Mouse (Mus musculus) ES-E14 (cell line): ENCODE measurements at regions not wholly inside any gene's neighbourhood (a gene's known extent, or its start where the extent isn't known, plus 50 kb on each side); places are given as distances from the start of the nearest gene placed in this dataset.

ENCODE experiments used
- DNase-seq: peaks from one replicate; pipeline ENCODE4 v3.0.0-alpha.2; 2013; ENCODE audit warnings: low read depth, low spot score
- H3K27ac ChIP-seq: 2 replicates; pipeline ENCODE4 v1.5.1; 2012; ENCODE audit warnings: low read depth, mild to moderate bottlenecking, low read length, moderate library complexity, mixed read lengths; ENCODE audit not compliant: poor library complexity, insufficient read depth, severe bottlenecking
- H3K36me3 ChIP-seq: 2 replicates; pipeline ENCODE4 v1.6.1; 2012; ENCODE audit warnings: mild to moderate bottlenecking, low read length, moderate library complexity, mixed read lengths; ENCODE audit not compliant: control insufficient read depth, poor library complexity, insufficient read depth, severe bottlenecking
- H3K4me1 ChIP-seq, 2 experiments: fragments of 150-350 bp in 1 of 2; sonication (generic) in 1 of 2; 2 replicates each; pipeline ENCODE4 v1.6.1; 2012; ENCODE audit warnings: low read length in 2 of 2, mild to moderate bottlenecking in 1 of 2, mixed read lengths in 1 of 2; ENCODE audit not compliant: control insufficient read depth in 2 of 2, insufficient read depth in 2 of 2, poor library complexity in 1 of 2
- H3K4me3 ChIP-seq, 2 experiments: fragments of 150-350 bp in 1 of 2; sonication (generic) in 1 of 2; 2 replicates each; pipeline ENCODE4 v1.5.1; 2012; ENCODE audit warnings: low read length in 2 of 2, low read depth in 1 of 2, mild to moderate bottlenecking in 1 of 2, mixed read lengths in 1 of 2; ENCODE audit not compliant: insufficient read depth in 1 of 2, poor library complexity in 1 of 2, severe bottlenecking in 1 of 2
- H3K9ac ChIP-seq: 2 replicates; pipeline ENCODE4 v1.6.1; 2012; ENCODE audit warnings: low read depth, mild to moderate bottlenecking, low read length, mixed read lengths; ENCODE audit not compliant: poor library complexity, insufficient read depth, severe bottlenecking
- H3K9me3 ChIP-seq: fragments of 150-350 bp; sonication (generic); 2 replicates; pipeline ENCODE4 v1.6.1; 2012; ENCODE audit warnings: low read depth, mild to moderate bottlenecking, low read length; ENCODE audit not compliant: control insufficient read depth, insufficient read depth
- CHD2 ChIP-seq: IDR thresholded peaks from 2 replicates; pipeline ENCODE4 v1.6.1; 2014; ENCODE audit warnings: mild to moderate bottlenecking, low read depth, low read length, inconsistent platforms
- HCFC1 ChIP-seq: IDR thresholded peaks from 2 replicates; pipeline ENCODE4 v1.6.1; 2012; ENCODE audit warnings: low read length, inconsistent platforms, borderline replicate concordance; ENCODE audit not compliant: insufficient read depth
- MAFK ChIP-seq: IDR thresholded peaks from 2 replicates; pipeline ENCODE4 v1.6.1; 2014; ENCODE audit warnings: mild to moderate bottlenecking, low read depth, low read length, inconsistent platforms; ENCODE audit not compliant: insufficient read depth
- ZC3H11A ChIP-seq: IDR thresholded peaks from 2 replicates; pipeline ENCODE4 v1.6.1; 2012; ENCODE audit warnings: low read depth, mild to moderate bottlenecking, inconsistent platforms, low read length, borderline replicate concordance
- ZNF384 ChIP-seq: IDR thresholded peaks from 2 replicates; pipeline ENCODE4 v1.6.1; 2012; ENCODE audit warnings: low read depth, low read length, inconsistent platforms
- in situ Hi-C, 2 experiments: fragments of 600-800 bp; cut with MboI; formaldehyde crosslinking; loops; one replicate each; pipeline ENCODE4 v1.15.1; 2025; ENCODE audit warnings: low sequenced_read_pairs in 2 of 2, inconsistent platforms in 1 of 2; ENCODE audit not compliant: unreplicated experiment in 2 of 2

GRCm38 (mm10) chr4:34429003-34429402 is 121.7 kb upstream of the Akirin2 start:
- in situ Hi-C loops: no loop called here
- no peaks in the 10 kb centered on the region for H3K36me3 ChIP-seq
- H3K4me3 ChIP-seq: no peak overlapping the region
- no peak overlapping the region for H3K27ac ChIP-seq
- no peaks in the 10 kb centered on the region; a peak in 1 of 4 replicates for H3K4me1 ChIP-seq
- H3K9ac ChIP-seq: no peak overlapping the region
- no peaks in the 10 kb centered on the region for H3K9me3 ChIP-seq
- TF ChIP-seq ZNF384 (no peak), ZC3H11A (no peak), MAFK (no peak), HCFC1 (no peak), CHD2 (no peak)
- no peak for DNase-seq

GRCm38 (mm10) chr4:34429456-34430235 is 121.1 kb upstream of the Akirin2 start:
- Histone ChIP-seq H3K9me3 (no peaks in the 10 kb centered on the region), H3K36me3 (no peaks in the 10 kb centered on the region), H3K4me1 (no peaks in the 10 kb centered on the region; a peak in 1 of 4 replicates), H3K27ac (no peak overlapping the region), H3K9ac (no peak overlapping the region), H3K4me3 (no peak overlapping the region)
- in situ Hi-C loops: no loop called here
- TF ChIP-seq ZC3H11A (no peak), ZNF384 (no peak), HCFC1 (no peak), CHD2 (no peak), MAFK (no peak)
- no peak for DNase-seq

DNA sequence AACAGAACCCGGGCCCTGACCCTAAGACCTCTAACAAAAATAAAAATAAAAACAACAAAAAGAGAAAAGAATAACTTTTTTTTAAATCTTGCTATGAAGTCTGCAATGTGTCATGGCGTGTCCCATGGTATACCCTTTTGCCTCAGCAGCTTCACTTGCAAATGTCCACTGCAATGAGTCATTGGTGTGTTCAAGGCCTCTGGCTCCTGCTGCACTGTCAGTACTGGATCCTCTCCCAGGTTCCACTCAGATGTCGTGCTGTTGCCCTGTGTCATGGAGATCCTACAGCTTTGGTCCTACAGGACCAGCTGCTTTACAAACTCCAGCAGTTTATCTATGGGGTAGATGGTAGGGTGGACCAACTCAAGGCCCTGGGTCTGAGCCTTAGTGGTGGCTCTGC is 113.4 kb upstream of the Akirin2 start:
- TF ChIP-seq HCFC1 (no peak), ZC3H11A (no peak), MAFK (no peak), CHD2 (no peak)
- Histone ChIP-seq H3K9me3 (no peaks in the 10 kb centered on the region), H3K4me3 (no peak overlapping the region), H3K4me1 (no peaks in the 10 kb centered on the region), H3K9ac (no peak overlapping the region), H3K36me3 (no peaks in the 10 kb centered on the region), H3K27ac (no peak overlapping the region)
- no peak for DNase-seq
- in situ Hi-C loops: no loop called here

- in situ Hi-C loops: no loop called here
- Histone ChIP-seq H3K27ac (no peak overlapping the region), H3K36me3 (no peaks in the 10 kb centered on the region), H3K9me3 (no peaks in the 10 kb centered on the region), H3K4me1 (no peaks in the 10 kb centered on the region), H3K4me3 (no peak overlapping the region), H3K9ac (no peak overlapping the region)
- no peak for DNase-seq
- no peak for TF ChIP-seq ZC3H11A
- no peak for TF ChIP-seq MAFK
- TF ChIP-seq ZNF384: no peak
- no peak for TF ChIP-seq CHD2
- no peak for TF ChIP-seq HCFC1
These were observed 101.2 kb upstream of the Akirin2 start for GRCm38 (mm10) chr4:34449582-34449981.

DNA sequence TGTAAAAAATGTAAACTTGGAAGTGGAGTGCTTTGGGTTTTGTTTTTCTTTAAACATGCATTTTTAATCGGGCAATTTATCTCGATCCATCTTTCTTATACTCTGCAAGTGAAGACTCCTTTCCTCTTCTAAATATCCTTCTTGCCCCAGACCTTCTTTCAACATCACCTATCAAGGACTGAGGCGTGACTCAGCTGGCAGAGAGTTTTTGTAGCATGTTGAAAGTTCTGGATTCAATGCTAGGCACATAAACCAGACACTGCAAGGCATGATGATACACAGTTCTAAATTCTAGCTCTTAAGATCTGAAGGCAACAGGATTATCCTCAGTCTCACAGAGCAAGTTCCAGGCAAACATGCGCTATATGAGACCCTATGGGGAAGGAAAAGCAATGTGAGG is 88.1 kb upstream of the Akirin2 start:
- no peaks in the 10 kb centered on the region for H3K9me3 ChIP-seq
- H3K36me3 ChIP-seq: no peaks in the 10 kb centered on the region
- no peak overlapping the region for H3K9ac ChIP-seq
- in situ Hi-C loops: no loop called here
- H3K4me3 ChIP-seq: no peak overlapping the region
- no peak overlapping the region for H3K27ac ChIP-seq
- no peaks in the 10 kb centered on the region for H3K4me1 ChIP-seq
- DNase-seq: no peak
- no peak for TF ChIP-seq CHD2
- TF ChIP-seq ZC3H11A: no peak
- no peak for TF ChIP-seq MAFK
- TF ChIP-seq HCFC1: no peak
- TF ChIP-seq ZNF384: no peak
